Mouse (Mus musculus): ENCODE results near the gene Tnr.

DNA sequence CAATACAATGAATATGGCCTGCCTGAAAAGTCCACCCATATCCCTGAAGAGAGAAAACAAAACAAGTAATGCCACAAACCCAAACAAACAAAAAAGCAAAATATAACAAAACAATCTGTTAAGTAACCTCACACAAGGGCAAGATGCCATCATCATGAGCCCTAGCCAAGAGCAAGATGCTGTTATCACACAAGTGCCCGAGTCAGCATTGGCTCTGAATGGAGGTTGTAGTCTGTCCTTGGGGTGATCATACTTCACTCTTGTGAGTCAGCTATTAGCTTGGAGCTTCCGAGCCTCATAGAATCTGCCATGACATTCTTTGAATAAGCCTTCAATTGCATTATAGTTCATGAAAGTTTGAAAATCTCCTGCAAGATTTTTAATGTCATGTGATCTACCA lies 25.3 kb upstream of the Tnr start:
- TF ChIP-seq CTCF (IDR thresholded peaks at IDR 0.05; ENCODE audit: control insufficient read depth, insufficient read depth, low read length) (no peak), POLR2A (IDR thresholded peaks at IDR 0.05; ENCODE audit: borderline replicate concordance, control insufficient read depth, low read depth, low read length) (no peak)
